Mouse (Mus musculus): ENCODE measurements around the gene Pla2g5.

GRCm38 (mm10) chr4:138821036-138821435 lies 42.2 kb downstream of the Pla2g5 start:
- TF ChIP-seq GATA1 (IDR thresholded peaks at IDR 0.05; ENCODE audit: borderline replicate concordance, low read length) = no peak
- no peak for TF ChIP-seq FLI1 (IDR thresholded peaks at IDR 0.05; ENCODE audit: low read length)

Measured in megakaryocyte, embryonic 14.5 days (primary cell).